Mouse (Mus musculus): Measurements from ENCODE around the gene Cfi. TPM values are rescaled to one million over a fixed set of nuclear protein-coding genes. Genes with fewer than 3 reads are reported as not detected.

The Cfi gene
- total RNA-seq (2014; rRNA removed; ENCODE audit: low replicate concordance), result 0.27 and 2.4 TPM in 2 replicates
- 1.0 TPM in 2 replicates for polyA plus RNA-seq (2015; fragmentation: Nextera tagmentation; extraction: Ambion mirVana)

DNA sequence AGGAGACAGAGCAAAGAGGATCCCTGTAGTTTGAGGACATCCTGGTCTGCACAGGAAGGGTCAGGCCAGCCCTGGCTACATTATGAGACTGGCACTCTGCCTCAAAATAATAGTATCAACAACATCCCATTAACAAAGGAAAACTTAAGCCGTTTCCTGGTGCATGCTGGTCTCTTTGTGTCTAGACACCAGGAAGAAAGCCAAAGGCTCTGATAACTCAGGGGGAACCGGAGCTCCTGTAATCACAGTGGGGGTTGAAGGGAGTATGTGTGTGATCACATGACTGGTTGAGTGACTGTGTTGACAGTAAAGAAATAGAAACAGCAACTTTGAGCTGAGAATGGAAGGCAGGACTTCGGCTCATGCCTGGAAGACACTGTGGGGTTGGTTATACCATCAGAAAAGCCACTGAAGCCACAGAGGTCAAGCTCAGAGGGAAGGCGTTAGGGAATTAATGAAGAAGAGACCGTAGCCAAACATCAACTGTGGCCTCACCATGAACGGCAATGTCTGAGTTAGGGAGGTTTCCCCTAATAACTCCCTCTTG is at the start of gene Cfi:
TSS of gene Cfi (plus strand) at position 497 of the 547 bp plus-strand sequence.
- WGBS, result 37% methylated on average over 6 of the region's 6 CpGs
- Histone ChIP-seq H3K4me3 (ENCODE audit: low read depth, low read length) (no peak within 1 kb of the TSS), H3K4me2 (ENCODE audit: low read depth, low read length) (peak within 1 kb of the TSS; percentile 36), H3K9ac (replicated peaks; ENCODE audit: low read depth, low read length) (no peak within 1 kb of the TSS), H3K27ac (ENCODE audit: low read depth) (peak within 1 kb of the TSS; percentile 12), H3K36me3 (replicated peaks; ENCODE audit: control insufficient read depth, insufficient read depth, low read length) (no peaks in the 10 kb centered on the region), H3K4me1 (ENCODE audit: control insufficient read depth, insufficient read depth) (0 out of 2 replicates have a peak, but pooled peaks cover 4% of the 10 kb centered on the region), H3K9me3 (replicated peaks; ENCODE audit: control insufficient read depth, low read length) (no peaks in the 10 kb centered on the region), H3K27me3 (ENCODE audit: control insufficient read depth, insufficient read depth, low read length) (no peaks in the 10 kb centered on the region)
- no peak for TF ChIP-seq EP300 (IDR thresholded peaks at IDR 0.05; ENCODE audit: low read depth)
- TF ChIP-seq CTCF (IDR thresholded peaks at IDR 0.05; ENCODE audit: low read depth), result no peak
- 0 out of 2 replicates have a peak, but pooled peaks have one; percentile 17 for ATAC-seq (ENCODE audit: insufficient read depth, low read depth)
- DNase-seq (ENCODE audit: low spot score), result peak; percentile 54

DNA sequence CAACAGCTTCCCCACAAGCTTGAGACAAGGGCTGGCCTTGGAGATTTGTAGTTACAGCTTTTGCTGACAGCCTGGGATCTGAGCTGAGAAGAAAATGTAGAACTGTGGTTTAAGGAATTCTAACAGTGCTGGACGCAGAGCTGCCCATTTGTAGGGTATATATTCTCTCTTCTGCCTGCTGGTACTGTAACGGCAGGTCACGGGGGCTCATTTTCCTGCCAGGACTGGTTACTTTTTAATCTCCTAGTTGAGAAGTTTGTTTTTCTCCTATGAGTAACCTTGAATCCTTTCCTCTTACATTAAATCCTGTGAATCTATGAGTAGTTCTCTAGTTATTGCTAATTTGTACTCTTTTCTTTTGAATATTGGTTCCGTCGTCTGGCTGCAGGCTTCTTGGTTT is 41.9 kb upstream of the Cfi start:
- no peak overlapping the region for H3K4me2 ChIP-seq (ENCODE audit: low read depth, low read length)
- no peaks in the 10 kb centered on the region for H3K9me3 ChIP-seq (replicated peaks; ENCODE audit: control insufficient read depth, low read length)
- no peaks in the 10 kb centered on the region for H3K27me3 ChIP-seq (ENCODE audit: control insufficient read depth, insufficient read depth, low read length)
- H3K4me3 ChIP-seq (ENCODE audit: low read depth, low read length), result no peak overlapping the region
- H3K9ac ChIP-seq (replicated peaks; ENCODE audit: low read depth, low read length), result no peak overlapping the region
- ATAC-seq (ENCODE audit: insufficient read depth, low read depth) (no peak), DNase-seq (ENCODE audit: low spot score) (no peak)
- no peaks in the 10 kb centered on the region for H3K4me1 ChIP-seq (ENCODE audit: control insufficient read depth, insufficient read depth)
- H3K27ac ChIP-seq (ENCODE audit: low read depth), result no peak overlapping the region
- TF ChIP-seq CTCF (IDR thresholded peaks at IDR 0.05; ENCODE audit: low read depth) (no peak), EP300 (IDR thresholded peaks at IDR 0.05; ENCODE audit: low read depth) (no peak)
- WGBS, result 89% methylated on average over 5 of the region's 5 CpGs
- no peaks in the 10 kb centered on the region for H3K36me3 ChIP-seq (replicated peaks; ENCODE audit: control insufficient read depth, insufficient read depth, low read length)

DNA sequence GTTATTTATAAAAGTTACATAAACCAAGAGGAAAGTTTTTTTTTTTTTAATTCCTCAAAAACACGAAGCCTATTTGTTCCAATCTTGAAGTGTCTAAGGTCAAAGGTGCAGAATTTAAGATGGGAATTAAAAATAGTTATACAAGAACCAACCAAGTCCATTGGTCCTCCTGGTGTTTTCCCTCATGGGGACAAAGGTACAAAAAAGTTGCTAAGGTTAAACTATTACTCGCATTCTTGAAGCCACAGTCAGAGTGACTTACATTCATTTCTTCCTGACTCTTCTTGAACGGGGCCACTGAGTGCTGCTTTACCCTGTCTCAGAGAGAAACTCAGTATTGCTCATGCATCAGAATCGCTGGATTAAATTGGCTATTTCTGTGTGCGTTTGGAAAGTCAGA is 38.3 kb upstream of the Cfi start:
- WGBS, result 74% methylated on average over 5 of the region's 5 CpGs
- Histone ChIP-seq H3K27ac (ENCODE audit: low read depth) (no peak overlapping the region), H3K4me2 (ENCODE audit: low read depth, low read length) (no peak overlapping the region), H3K9me3 (replicated peaks; ENCODE audit: control insufficient read depth, low read length) (no peaks in the 10 kb centered on the region), H3K9ac (replicated peaks; ENCODE audit: low read depth, low read length) (no peak overlapping the region), H3K4me3 (ENCODE audit: low read depth, low read length) (no peak overlapping the region), H3K4me1 (ENCODE audit: control insufficient read depth, insufficient read depth) (no peaks in the 10 kb centered on the region), H3K27me3 (ENCODE audit: control insufficient read depth, insufficient read depth, low read length) (no peaks in the 10 kb centered on the region), H3K36me3 (replicated peaks; ENCODE audit: control insufficient read depth, insufficient read depth, low read length) (no peaks in the 10 kb centered on the region)
- ATAC-seq (ENCODE audit: insufficient read depth, low read depth), result no peak
- TF ChIP-seq EP300 (IDR thresholded peaks at IDR 0.05; ENCODE audit: low read depth) (no peak), CTCF (IDR thresholded peaks at IDR 0.05; ENCODE audit: low read depth) (no peak)
- DNase-seq (ENCODE audit: low spot score), result no peak

DNA sequence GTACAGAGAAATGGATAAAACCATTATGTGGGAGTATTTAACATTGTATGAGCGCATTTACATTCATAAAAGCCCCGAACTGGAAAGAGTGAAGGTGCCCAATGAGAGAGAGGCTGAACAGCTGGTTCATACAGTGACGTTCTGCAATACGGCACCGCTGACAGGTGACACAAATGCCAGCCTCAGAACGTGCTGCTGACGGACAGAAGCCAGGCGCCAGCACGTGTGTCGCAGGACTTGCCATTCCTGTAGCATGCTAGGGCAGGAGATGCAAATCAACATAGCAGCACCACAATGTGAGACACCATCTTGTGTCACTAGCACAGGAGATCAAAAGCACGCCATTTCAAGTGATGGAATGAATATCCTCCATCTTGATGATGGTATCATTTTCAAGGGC is 37.1 kb upstream of the Cfi start:
- Histone ChIP-seq H3K27me3 (ENCODE audit: control insufficient read depth, insufficient read depth, low read length) (no peaks in the 10 kb centered on the region), H3K4me3 (ENCODE audit: low read depth, low read length) (no peak overlapping the region), H3K4me1 (ENCODE audit: control insufficient read depth, insufficient read depth) (no peaks in the 10 kb centered on the region), H3K9ac (replicated peaks; ENCODE audit: low read depth, low read length) (no peak overlapping the region), H3K9me3 (replicated peaks; ENCODE audit: control insufficient read depth, low read length) (no peaks in the 10 kb centered on the region), H3K27ac (ENCODE audit: low read depth) (no peak overlapping the region), H3K36me3 (replicated peaks; ENCODE audit: control insufficient read depth, insufficient read depth, low read length) (no peaks in the 10 kb centered on the region), H3K4me2 (ENCODE audit: low read depth, low read length) (no peak overlapping the region)
- peak; percentile 12 for DNase-seq (ENCODE audit: low spot score)
- peak; percentile 58; the same call in 1 of the 2 replicates for ATAC-seq (ENCODE audit: insufficient read depth, low read depth)
- WGBS, result 41% methylated on average over 11 of the region's 11 CpGs
- no peak for TF ChIP-seq CTCF (IDR thresholded peaks at IDR 0.05; ENCODE audit: low read depth)
- no peak for TF ChIP-seq EP300 (IDR thresholded peaks at IDR 0.05; ENCODE audit: low read depth)

DNA sequence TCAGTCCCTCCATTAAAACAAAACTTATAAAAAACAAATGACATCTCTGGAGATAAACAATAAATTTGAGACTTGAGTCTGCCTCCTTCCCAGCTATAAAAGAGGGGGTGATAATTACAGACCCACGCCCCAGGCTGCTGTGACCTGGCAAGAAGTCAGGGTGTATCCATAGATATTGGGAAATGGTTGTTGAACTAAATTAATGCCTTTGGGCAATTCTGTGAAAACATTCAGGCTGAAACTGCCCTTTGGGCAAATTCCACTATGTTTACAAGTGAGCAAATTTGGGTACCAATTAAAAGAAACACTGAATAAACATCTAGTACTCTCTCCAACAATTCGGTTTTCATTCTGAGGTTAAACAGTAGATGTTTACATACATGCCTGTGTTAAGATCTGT is 36.7 kb upstream of the Cfi start:
- WGBS, result 78% methylated on average over 2 of the region's 2 CpGs
- no peak overlapping the region for H3K27ac ChIP-seq (ENCODE audit: low read depth)
- ATAC-seq (ENCODE audit: insufficient read depth, low read depth) (no peak), DNase-seq (ENCODE audit: low spot score) (no peak)
- TF ChIP-seq EP300 (IDR thresholded peaks at IDR 0.05; ENCODE audit: low read depth) (no peak), CTCF (IDR thresholded peaks at IDR 0.05; ENCODE audit: low read depth) (no peak)
- no peaks in the 10 kb centered on the region for H3K36me3 ChIP-seq (replicated peaks; ENCODE audit: control insufficient read depth, insufficient read depth, low read length)
- no peak overlapping the region for H3K9ac ChIP-seq (replicated peaks; ENCODE audit: low read depth, low read length)
- no peak overlapping the region for H3K4me3 ChIP-seq (ENCODE audit: low read depth, low read length)
- H3K9me3 ChIP-seq (replicated peaks; ENCODE audit: control insufficient read depth, low read length), result no peaks in the 10 kb centered on the region
- H3K27me3 ChIP-seq (ENCODE audit: control insufficient read depth, insufficient read depth, low read length), result no peaks in the 10 kb centered on the region
- H3K4me2 ChIP-seq (ENCODE audit: low read depth, low read length), result no peak overlapping the region
- no peaks in the 10 kb centered on the region for H3K4me1 ChIP-seq (ENCODE audit: control insufficient read depth, insufficient read depth)

DNA sequence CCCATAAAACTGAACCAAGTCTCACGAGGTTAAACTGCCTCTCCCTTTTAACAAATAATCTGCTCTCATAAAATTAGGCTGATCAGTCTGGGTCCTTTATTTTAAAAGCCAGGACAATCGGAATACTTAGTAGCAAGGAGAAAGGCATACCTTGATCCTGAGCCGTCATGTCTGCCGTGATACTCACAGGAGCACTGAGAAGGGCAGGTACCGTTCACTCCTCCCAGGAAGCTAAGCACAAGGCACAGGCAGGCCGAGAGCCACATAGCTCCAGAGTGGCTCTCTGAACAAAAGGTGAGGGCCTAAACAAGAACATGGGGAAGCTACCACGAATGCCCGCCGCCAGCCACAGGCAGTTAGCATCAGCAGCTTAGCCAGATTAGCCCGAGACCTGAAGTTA is 31.9 kb upstream of the Cfi start, which contains the start of gene Lrit3:
TSS of gene Lrit3 (minus strand) at position 266 of the 400 bp plus-strand sequence.
- Histone ChIP-seq H3K27me3 (ENCODE audit: control insufficient read depth, insufficient read depth, low read length) (no peaks in the 10 kb centered on the region), H3K4me2 (ENCODE audit: low read depth, low read length) (no peak within 1 kb of the TSS), H3K4me3 (ENCODE audit: low read depth, low read length) (no peak within 1 kb of the TSS), H3K36me3 (replicated peaks; ENCODE audit: control insufficient read depth, insufficient read depth, low read length) (no peaks in the 10 kb centered on the region), H3K4me1 (ENCODE audit: control insufficient read depth, insufficient read depth) (no peaks in the 10 kb centered on the region), H3K9ac (replicated peaks; ENCODE audit: low read depth, low read length) (no peak within 1 kb of the TSS), H3K9me3 (replicated peaks; ENCODE audit: control insufficient read depth, low read length) (no peaks in the 10 kb centered on the region), H3K27ac (ENCODE audit: low read depth) (no peak within 1 kb of the TSS)
- no peak for DNase-seq (ENCODE audit: low spot score)
- WGBS, result 76% methylated on average over 10 of the region's 10 CpGs
- no peak for ATAC-seq (ENCODE audit: insufficient read depth, low read depth)
- TF ChIP-seq CTCF (IDR thresholded peaks at IDR 0.05; ENCODE audit: low read depth) (no peak), EP300 (IDR thresholded peaks at IDR 0.05; ENCODE audit: low read depth) (no peak)

Data from heart, postnatal 0 days (tissue).